In genomic region chr2:58699931-58700330, GRCm38 (mm10) we compare ENCODE assay signal across 8 mouse cellular contexts.
DNase-seq lines count a peak whose midpoint lies in the region; ATAC-seq lines count a peak whose summit lies in the region.

No protein-coding gene starts in this region.

- H3K9ac ChIP-seq in forebrain, embryonic 15.5 days (replicated peaks), result no peak overlapping the region

- no peaks in the 10 kb centered on the region for H3K27me3 ChIP-seq in forebrain, embryonic 15.5 days

- no peaks in the 10 kb centered on the region for H3K9me3 ChIP-seq in forebrain, embryonic 15.5 days

- intact Hi-C loops in heart, postnatal 36 days (cut with DNase I), result loop anchor here (1.0 kb wide), 1 partner anchor 738 kb away; no protein-coding TSS in a partner anchor

- H3K4me1 ChIP-seq in forebrain, embryonic 15.5 days, result no peaks in the 10 kb centered on the region

- no peak overlapping the region for H3K27ac ChIP-seq in forebrain, embryonic 15.5 days (replicated peaks)

- H3K4me3 ChIP-seq in forebrain, embryonic 15.5 days, result no peak overlapping the region

- WGBS in forebrain, embryonic 15.5 days, result 27% methylated on average over 5 of the region's 5 CpGs

- peak; percentile 82 for DNase-seq in NIH3T3 (ENCODE audit: low read depth)
- peak; percentile 64 for DNase-seq in cerebellum, adult 11 months
- DNase-seq in heart, postnatal 36 days, result peak; percentile 66 to 72
- peak; percentile 83 to 88 for DNase-seq in kidney, postnatal 4 days
- peak; percentile 74 to 79 for DNase-seq in lung, adult 18-20 months
- DNase-seq in ovary, postnatal 36 days (ENCODE audit: low spot score), result peak; percentile 76
- peak; percentile 46 for DNase-seq in yolk sac, embryonic 10.5 days (ENCODE audit: low spot score)

- ATAC-seq in forebrain, embryonic 15.5 days (replicated peaks), result peak; percentile 70

- no peaks in the 10 kb centered on the region for H3K36me3 ChIP-seq in forebrain, embryonic 15.5 days

- H3K4me2 ChIP-seq in forebrain, embryonic 15.5 days (replicated peaks), result no peak overlapping the region
